Mouse (Mus musculus) myocyte (in vitro differentiated cells): Measurements from ENCODE around the gene Gm5105. TPM values are rescaled to one million over a fixed set of nuclear protein-coding genes. Genes with fewer than 3 reads are reported as not detected.
A peak's percentile ranks its signal among the peaks of the same experiment; 100 is the strongest.

Experiments
- H3K27me3 ChIP-seq: one replicate; pipeline ENCODE4 v1.6.1; 2011; ENCODE audit not compliant: control insufficient read depth, insufficient read depth, insufficient read length
- H3K36me3 ChIP-seq: one replicate; pipeline ENCODE4 v1.6.1; 2011; ENCODE audit not compliant: control insufficient read depth, insufficient read depth
- H3K4me2 ChIP-seq: one replicate; pipeline ENCODE4 v1.6.1; 2011; ENCODE audit warnings: low read depth, control low read depth
- H3K4me3 ChIP-seq: one replicate; pipeline ENCODE4 v1.5.1; 2011; ENCODE audit warnings: mild to moderate bottlenecking, control low read depth, moderate library complexity
- H3K79me2 ChIP-seq: one replicate; pipeline ENCODE4 v1.6.1; 2011; ENCODE audit not compliant: control insufficient read depth, insufficient read depth
- H3ac ChIP-seq: one replicate; pipeline ENCODE4 v1.6.1; 2011; ENCODE audit not compliant: control insufficient read depth, insufficient read length
- CEBPB ChIP-seq: IDR thresholded peaks from 2 replicates; pipeline ENCODE4 v1.6.1; 2011; ENCODE audit warnings: mild to moderate bottlenecking, moderate library complexity; ENCODE audit not compliant: poor library complexity, insufficient read depth, severe bottlenecking
- E2F4 ChIP-seq: IDR thresholded peaks from one replicate; pipeline ENCODE4 v1.6.1; 2011; ENCODE audit warnings: mild to moderate bottlenecking, control low read depth, moderate library complexity; ENCODE audit not compliant: insufficient read depth
- MAX ChIP-seq: IDR thresholded peaks from one replicate; pipeline ENCODE4 v1.6.1; 2011; ENCODE audit warnings: low read depth, mild to moderate bottlenecking, control low read depth
- MYOD1 ChIP-seq, 3 experiments: IDR thresholded peaks; one replicate each; pipeline ENCODE4 v1.6.1; 2011; ENCODE audit warnings: control low read depth in 2 of 3, low read depth in 2 of 3, mild to moderate bottlenecking in 2 of 3, moderate library complexity in 1 of 3; ENCODE audit not compliant: insufficient read length in 2 of 3, control insufficient read depth in 1 of 3
- MYOG ChIP-seq, 3 experiments: IDR thresholded peaks; one replicate each; pipeline ENCODE4 v1.6.1; 2011; ENCODE audit warnings: control low read depth in 2 of 3, low read depth in 2 of 3, mild to moderate bottlenecking in 2 of 3; ENCODE audit not compliant: insufficient read length in 2 of 3, control insufficient read depth in 1 of 3, insufficient read depth in 1 of 3
- POLR2A ChIP-seq: IDR thresholded peaks from one replicate; pipeline ENCODE4 v1.6.1; 2011; ENCODE audit warnings: low read depth, mild to moderate bottlenecking, control low read depth, moderate library complexity; ENCODE audit not compliant: insufficient read length
- POLR2AphosphoS2 ChIP-seq: IDR thresholded peaks from one replicate; pipeline ENCODE4 v1.6.1; 2011; ENCODE audit warnings: low read depth, control low read depth; ENCODE audit not compliant: insufficient read length
- REST ChIP-seq: IDR thresholded peaks from one replicate; pipeline ENCODE4 v1.6.1; 2011; ENCODE audit warnings: mild to moderate bottlenecking, control low read depth, moderate library complexity; ENCODE audit not compliant: insufficient read depth, insufficient read length
- SRF ChIP-seq: IDR thresholded peaks from one replicate; pipeline ENCODE4 v1.6.1; 2011; ENCODE audit warnings: low read depth; ENCODE audit not compliant: control insufficient read depth, insufficient read length
- TCF12 ChIP-seq: IDR thresholded peaks from one replicate; pipeline ENCODE4 v1.6.1; 2011; ENCODE audit warnings: mild to moderate bottlenecking, control low read depth; ENCODE audit not compliant: poor library complexity, insufficient read depth, severe bottlenecking
- TCF3 ChIP-seq: IDR thresholded peaks from one replicate; pipeline ENCODE4 v1.6.1; 2011; ENCODE audit warnings: low read depth, control low read depth; ENCODE audit not compliant: insufficient read length
- USF1 ChIP-seq: IDR thresholded peaks from one replicate; pipeline ENCODE4 v1.6.1; 2011; ENCODE audit warnings: low read depth, mild to moderate bottlenecking, control low read depth, moderate library complexity
- polyA plus RNA-seq: library from polyadenylated mRNA; unstranded; fragments of >200 nt; fragmentation: generic; extraction: Trizol; gene quantifications from one replicate; pipeline ENCODE4 v1.2.1, GENCODE M21; 2012; ENCODE audit warnings: missing spikeins

Gm5105 gene
- polyA plus RNA-seq, 1 experiment: 0.24 TPM

DNA sequence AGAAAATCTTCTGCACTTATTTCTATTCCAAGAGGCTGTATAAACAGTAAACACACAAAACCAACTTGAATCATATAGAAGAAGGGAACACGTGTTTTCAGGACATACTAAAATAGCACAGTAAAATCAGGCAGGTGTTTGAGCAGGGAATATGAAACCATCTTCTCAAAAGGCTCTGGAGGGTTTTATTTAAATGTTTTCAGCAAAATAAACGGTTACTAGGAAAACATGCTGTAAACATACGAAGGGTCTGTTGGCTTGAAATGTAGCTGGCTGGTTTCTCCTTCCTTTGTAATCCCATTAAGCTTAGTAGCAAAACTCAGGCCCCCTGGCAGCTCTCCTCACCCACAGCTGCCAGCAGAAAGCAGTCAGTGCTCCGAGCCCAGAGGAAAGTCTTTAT lies 9.0 kb downstream of the Gm5105 start:
- H3K79me2 ChIP-seq: no peaks in the 10 kb centered on the region
- H3K27me3 ChIP-seq: no peaks in the 10 kb centered on the region
- TF ChIP-seq REST (no peak), USF1 (no peak), POLR2AphosphoS2 (no peak), MAX (no peak), SRF (no peak), MYOD1 (IDR thresholded peaks at IDR 0.05; ENCODE audit: control insufficient read depth in 1 of 3, insufficient read length in 2 of 3, low read depth in 2 of 3) (no peak), TCF12 (no peak), E2F4 (no peak), CEBPB (no peak), POLR2A (no peak), TCF3 (no peak), MYOG (IDR thresholded peaks at IDR 0.05; ENCODE audit: control insufficient read depth in 1 of 3, insufficient read depth in 1 of 3, insufficient read length in 2 of 3, low read depth in 2 of 3) (no peak)
- no peaks in the 10 kb centered on the region for H3K36me3 ChIP-seq
- no peak overlapping the region for H3ac ChIP-seq
- no peak overlapping the region for H3K4me2 ChIP-seq
- no peak overlapping the region for H3K4me3 ChIP-seq

DNA sequence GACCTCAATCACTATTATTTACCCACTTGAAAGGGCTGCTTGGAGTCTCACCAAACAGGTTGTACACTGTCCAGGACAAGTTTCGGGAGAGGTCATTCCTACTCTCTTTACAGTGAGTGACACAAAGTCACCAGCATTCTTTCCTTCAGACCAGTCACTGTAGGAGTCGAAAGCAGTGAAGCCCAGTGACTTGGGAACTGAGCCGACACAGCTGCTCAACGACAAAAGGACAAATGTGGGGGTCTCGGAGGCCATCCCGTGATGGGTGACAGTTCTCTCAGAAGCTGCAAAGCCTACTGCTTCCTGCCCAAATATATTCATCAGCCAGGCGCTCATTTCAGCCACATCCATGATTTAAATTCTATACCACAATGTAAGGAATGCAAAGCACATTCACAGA lies 10.2 kb downstream of the Gm5105 start:
- Histone ChIP-seq H3K4me2 (no peak overlapping the region), H3K27me3 (no peaks in the 10 kb centered on the region), H3ac (no peak overlapping the region), H3K4me3 (no peak overlapping the region), H3K36me3 (no peaks in the 10 kb centered on the region), H3K79me2 (no peaks in the 10 kb centered on the region)
- TF ChIP-seq TCF3 (no peak), MYOD1 (IDR thresholded peaks at IDR 0.05; ENCODE audit: control insufficient read depth in 1 of 3, insufficient read length in 2 of 3, low read depth in 2 of 3) (no peak), MYOG (IDR thresholded peaks at IDR 0.05; ENCODE audit: control insufficient read depth in 1 of 3, insufficient read depth in 1 of 3, insufficient read length in 2 of 3, low read depth in 2 of 3) (no peak), SRF (no peak), POLR2AphosphoS2 (no peak), POLR2A (no peak), USF1 (no peak), E2F4 (no peak), MAX (no peak), REST (no peak), CEBPB (no peak), TCF12 (no peak)

DNA sequence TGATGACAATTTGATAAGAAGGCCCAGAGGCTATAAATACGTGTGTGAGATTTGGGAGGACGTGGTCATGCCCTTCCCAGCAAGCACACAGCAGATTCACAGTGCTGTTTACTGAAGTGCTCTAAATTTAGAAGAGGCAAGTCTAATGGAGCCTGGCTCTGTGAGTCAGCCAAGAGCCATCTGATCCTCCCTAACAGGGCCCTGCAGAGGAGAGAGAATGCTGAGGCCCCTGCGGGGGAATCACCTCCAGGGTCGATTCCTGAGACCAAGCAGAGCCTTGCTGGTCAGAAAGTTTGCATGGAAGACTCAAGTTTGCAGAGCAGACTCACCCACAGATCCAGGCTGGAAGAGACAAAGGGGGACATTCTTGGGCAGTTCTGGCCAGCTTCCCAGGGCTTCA lies 13.2 kb downstream of the Gm5105 start:
- H3K4me2 ChIP-seq: peak overlapping the region; percentile 61
- H3K36me3 ChIP-seq: no peaks in the 10 kb centered on the region
- no peaks in the 10 kb centered on the region for H3K79me2 ChIP-seq
- H3ac ChIP-seq: no peak overlapping the region
- no peak for TF ChIP-seq REST
- H3K27me3 ChIP-seq: no peaks in the 10 kb centered on the region
- no peak overlapping the region for H3K4me3 ChIP-seq

DNA sequence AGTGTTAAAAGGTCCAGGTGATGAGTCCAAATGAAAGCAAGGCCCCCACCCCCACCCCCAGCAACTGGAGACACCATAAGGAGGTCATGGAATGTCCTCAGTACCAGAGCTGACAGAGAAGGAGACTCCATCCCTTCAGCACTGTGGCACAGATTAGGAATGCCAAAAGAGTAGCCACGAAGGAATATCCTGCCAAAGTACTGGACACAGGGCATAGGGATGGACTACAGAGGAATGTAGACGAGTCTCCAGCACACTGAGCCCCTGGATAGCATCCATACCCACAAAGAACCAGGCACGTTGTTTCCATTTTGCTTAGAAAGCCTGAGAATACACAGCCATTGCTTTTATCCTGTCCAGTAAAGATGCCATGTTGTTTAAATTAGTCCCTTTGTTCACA lies 15.8 kb downstream of the Gm5105 start:
- Histone ChIP-seq H3K4me3 (no peak overlapping the region), H3K4me2 (no peak overlapping the region), H3K27me3 (no peaks in the 10 kb centered on the region), H3K36me3 (no peaks in the 10 kb centered on the region), H3ac (no peak overlapping the region), H3K79me2 (no peaks in the 10 kb centered on the region)
- TF ChIP-seq CEBPB: no peak
- TF ChIP-seq MAX: no peak
- TF ChIP-seq POLR2A: no peak
- TF ChIP-seq TCF12: no peak
- no peak for TF ChIP-seq MYOG (IDR thresholded peaks at IDR 0.05; ENCODE audit: control insufficient read depth in 1 of 3, insufficient read depth in 1 of 3, insufficient read length in 2 of 3, low read depth in 2 of 3)
- TF ChIP-seq REST: no peak
- no peak for TF ChIP-seq MYOD1 (IDR thresholded peaks at IDR 0.05; ENCODE audit: control insufficient read depth in 1 of 3, insufficient read length in 2 of 3, low read depth in 2 of 3)
- TF ChIP-seq E2F4: no peak
- TF ChIP-seq POLR2AphosphoS2: no peak
- TF ChIP-seq SRF: no peak

DNA sequence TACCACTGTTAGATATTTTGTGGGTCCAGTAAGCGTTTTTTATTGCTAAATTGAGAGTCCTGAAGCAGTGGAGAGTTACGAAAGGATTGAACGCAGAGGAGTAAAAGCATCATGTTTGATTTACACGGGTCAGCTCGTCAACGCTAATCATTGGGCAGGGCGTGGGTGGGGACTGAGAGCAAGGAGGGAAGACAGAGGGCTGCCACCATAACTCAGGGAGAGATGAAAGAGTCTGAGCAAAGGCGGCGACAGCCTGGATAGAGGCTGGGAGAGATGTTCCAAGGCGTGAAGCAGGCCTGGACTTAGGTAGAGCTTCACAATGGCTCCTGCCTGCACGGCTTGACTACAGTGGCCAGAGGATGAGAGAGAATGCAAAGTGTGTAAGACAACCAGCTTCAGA lies 16.4 kb downstream of the Gm5105 start:
- no peaks in the 10 kb centered on the region for H3K36me3 ChIP-seq
- no peak overlapping the region for H3K4me2 ChIP-seq
- no peak overlapping the region for H3ac ChIP-seq
- H3K79me2 ChIP-seq: no peaks in the 10 kb centered on the region
- H3K4me3 ChIP-seq: no peak overlapping the region
- no peak for TF ChIP-seq POLR2AphosphoS2
- no peaks in the 10 kb centered on the region for H3K27me3 ChIP-seq
